Mouse (Mus musculus): Measurements from ENCODE around the gene Mpnd. TPM values are rescaled to one million over a fixed set of nuclear protein-coding genes. Genes with fewer than 3 reads are reported as not detected.
A peak's percentile ranks its signal among the peaks of the same experiment; 100 is the strongest.
"Not testable (repeated sequence)": the region's sequence is repeated elsewhere in the genome, so short reads cannot be mapped to it uniquely, and the experiment has no call there.

Mpnd gene
- total RNA-seq, 4 experiments from 2014 or later = 102 to 115 (median 106) TPM

GRCm38 (mm10) chr17:56036176-56036900 is 30.8 kb downstream of the Mpnd start, which contains the start of gene Sh3gl1:
Gene Sh3gl1, minus strand, starts transcription at chr17:56036635.
- DNase-seq (ENCODE audit: low spot score in 2 of 2) = peak; percentile 98 to 99

- no peak for DNase-seq (ENCODE audit: low spot score in 2 of 2)
Measured at GRCm38 (mm10) chr17:56036901-56037287, 31.4 kb downstream of the Mpnd start.

- no peak for DNase-seq (ENCODE audit: low spot score in 2 of 2)
Measured at GRCm38 (mm10) chr17:56038583-56039261, 33.2 kb downstream of the Mpnd start.

- DNase-seq (ENCODE audit: low spot score in 2 of 2) = no peak
Measured at GRCm38 (mm10) chr17:56039345-56039744, 33.8 kb downstream of the Mpnd start.

- peak; percentile 97 to 98 for DNase-seq (ENCODE audit: low spot score in 2 of 2)
Measured at GRCm38 (mm10) chr17:56040030-56040856, 34.7 kb downstream of the Mpnd start, which contains the start of gene Chaf1a. Gene Chaf1a, plus strand, starts transcription at chr17:56040439.

- DNase-seq (ENCODE audit: low spot score in 2 of 2) = no peak
Measured at GRCm38 (mm10) chr17:56040857-56041163, 35.3 kb downstream of the Mpnd start.

GRCm38 (mm10) chr17:56051369-56051768 is 45.9 kb downstream of the Mpnd start:
- no peak for DNase-seq (ENCODE audit: low spot score in 2 of 2)

- DNase-seq (ENCODE audit: low spot score in 2 of 2) = no peak
Measured at GRCm38 (mm10) chr17:56054938-56055337, 49.4 kb downstream of the Mpnd start.

- DNase-seq (ENCODE audit: low spot score in 2 of 2) = no peak
Measured at GRCm38 (mm10) chr17:56055945-56056678, 50.6 kb downstream of the Mpnd start.

- no peak for DNase-seq (ENCODE audit: low spot score in 2 of 2)
Measured at GRCm38 (mm10) chr17:56057381-56058120, 52.0 kb downstream of the Mpnd start.

GRCm38 (mm10) chr17:56062081-56062480 is 56.6 kb downstream of the Mpnd start:
- DNase-seq (ENCODE audit: low spot score in 2 of 2) = no peak

GRCm38 (mm10) chr17:56065715-56066114 is 60.2 kb downstream of the Mpnd start:
- DNase-seq (ENCODE audit: low spot score in 2 of 2) = not testable (repeated sequence)

Other genes starting within 250 kb of the Mpnd start
- 1 to 10 TPM; 5.0 to 6.7 (median 5.3) TPM for gene Zfp119a, start 126.8 kb upstream of the Mpnd start, total RNA-seq (2022)
- gene Zfp959, start 113.6 kb upstream of the Mpnd start, total RNA-seq (2022) = 1 to 10 TPM; 5.6 to 8.4 (median 7.2) TPM
- 1 to 10 TPM; 3.3 to 5.6 (median 3.8) TPM for gene Zfp119b, start 56.2 kb upstream of the Mpnd start, total RNA-seq (2022)
- 1 to 10 TPM; 1.2 to 3.2 (median 1.8) TPM for gene Ebi3, start 53.1 kb upstream of the Mpnd start, total RNA-seq (2022)
- 10 to 100 TPM; 16.9 to 19.1 (median 18.9) TPM for gene Yju2, start 46.6 kb upstream of the Mpnd start, total RNA-seq (2022)
- gene Shd, start 35.2 kb upstream of the Mpnd start, total RNA-seq (2022) = 10 to 100 TPM; 24.3 to 29.0 (median 26.8) TPM
- gene Fsd1, start 19.2 kb upstream of the Mpnd start, total RNA-seq (2022) = 10 to 100 TPM; 68.1 to 83.4 (median 76.2) TPM
- gene Stap2, start 127 bp upstream of the Mpnd start, total RNA-seq (2022) = 1 to 10 TPM; 1.8 to 2.8 (median 2.2) TPM
- 10 to 100 TPM; 44.1 to 55.6 (median 52.1) TPM for gene Sh3gl1, start 30.9 kb downstream of the Mpnd start, total RNA-seq (2022)
- 1 to 10 TPM; 2.5 to 3.5 (median 2.7) TPM for gene Chaf1a, start 34.7 kb downstream of the Mpnd start, total RNA-seq (2022)
- 10 to 100 TPM; 76.5 to 96.6 (median 88.0) TPM for gene Ubxn6, start 69.3 kb downstream of the Mpnd start, total RNA-seq (2022)
- gene Hdgfl2, start 73.9 kb downstream of the Mpnd start, total RNA-seq (2022) = 100 to 1,000 TPM; 112 to 127 (median 115) TPM
- gene Plin4, start 104.1 kb downstream of the Mpnd start, total RNA-seq (2022) = 10 to 100 TPM in 2 of 4 experiments, 1 to 10 TPM in 2; 7.7 to 20.5 (median 12.2) TPM
- gene Plin5, start 111.9 kb downstream of the Mpnd start, total RNA-seq (2022) = under 1 TPM; 0.53 to 0.80 (median 0.66) TPM
- 1 to 10 TPM in 1 of 4 experiments, under 1 TPM in 3; 0.55 to 1.1 (median 0.74) TPM for gene Lrg1, start 116.3 kb downstream of the Mpnd start, total RNA-seq (2022)
- gene Sema6b, start 134.6 kb downstream of the Mpnd start, total RNA-seq (2022) = 100 to 1,000 TPM; 116 to 118 (median 117) TPM
- 1 to 10 TPM; 5.3 to 6.4 (median 5.9) TPM for gene Tnfaip8l1, start 156.8 kb downstream of the Mpnd start, total RNA-seq (2022)
- 10 to 100 TPM; 34.7 to 42.6 (median 40.1) TPM for gene Mydgf, start 178.2 kb downstream of the Mpnd start, total RNA-seq (2022)
- 10 to 100 TPM; 54.5 to 65.5 (median 60.5) TPM for gene Dpp9, start 213.2 kb downstream of the Mpnd start, total RNA-seq (2022)

Data from layer of hippocampus, adult 8-10 months (tissue).